Mouse (Mus musculus) liver, embryonic 14.5 days (tissue): ENCODE data around the gene Spata5. TPM values are rescaled to one million over a fixed set of nuclear protein-coding genes. Genes with fewer than 3 reads are reported as not detected.

Source experiments
- ATAC-seq: fragments of 200-750 bp; cut with Nextera tagmentation; 2 replicates; pipeline ENCODE4 v1.8.0; 2017; ENCODE audit warnings: moderate number of reproducible peaks, mild to moderate bottlenecking, moderate library complexity; ENCODE audit not compliant: insufficient read depth
- DNase-seq, 3 experiments: peaks; one replicate each; pipeline ENCODE4 v3.0.0-alpha.2; 2012 to 2013; ENCODE audit warnings: low read depth in 3 of 3, low spot score in 3 of 3
- H3K27ac ChIP-seq: fragments of 300-500 bp; sonication (generic); 2 replicates; pipeline ENCODE4 v1.5.1; 2014; ENCODE audit warnings: moderate library complexity, mild to moderate bottlenecking, control low read depth, inconsistent platforms
- H3K27me3 ChIP-seq: fragments of 300-500 bp; sonication (generic); 2 replicates; pipeline ENCODE4 v1.6.1; 2014; ENCODE audit warnings: mild to moderate bottlenecking, low read length, moderate library complexity; ENCODE audit not compliant: control insufficient read depth, insufficient read depth
- H3K36me3 ChIP-seq: fragments of 300-500 bp; sonication (generic); replicated peaks from 2 replicates; pipeline ENCODE4 v1.6.1; 2014; ENCODE audit warnings: low read depth; ENCODE audit not compliant: control insufficient read depth, insufficient read depth
- H3K4me1 ChIP-seq, 2 experiments: fragments of 200-500 bp in 1 of 2; fragments of 300-500 bp in 1 of 2; sonication (generic) in 1 of 2; replicated peaks; 2 replicates each; pipeline ENCODE4 v1.6.1; 2012 to 2014; ENCODE audit warnings: antibody characterized with exemption in 1 of 2, inconsistent platforms in 1 of 2, low read length in 1 of 2; ENCODE audit not compliant: control insufficient read depth in 2 of 2, insufficient read depth in 2 of 2
- H3K4me2 ChIP-seq: fragments of 300-500 bp; sonication (generic); 2 replicates; pipeline ENCODE4 v1.6.1; 2014; ENCODE audit warnings: low read depth, mild to moderate bottlenecking, control low read depth, moderate library complexity
- H3K4me3 ChIP-seq, 2 experiments: fragments of 200-500 bp in 1 of 2; fragments of 300-500 bp in 1 of 2; sonication (generic) in 1 of 2; 2 replicates each; pipeline ENCODE4 v1.5.1; 2012 to 2014; ENCODE audit warnings: low read depth in 2 of 2, low read length in 2 of 2, mild to moderate bottlenecking in 2 of 2, control low read depth in 1 of 2, inconsistent platforms in 1 of 2, moderate library complexity in 1 of 2; ENCODE audit not compliant: insufficient read depth in 1 of 2
- H3K9ac ChIP-seq: fragments of 300-500 bp; sonication (generic); replicated peaks from 2 replicates; pipeline ENCODE4 v1.6.1; 2014; ENCODE audit warnings: mild to moderate bottlenecking, control low read depth, moderate library complexity
- H3K9me3 ChIP-seq: fragments of 300-500 bp; sonication (generic); 2 replicates; pipeline ENCODE4 v1.6.1; 2016; ENCODE audit warnings: low read length, mixed read lengths; ENCODE audit not compliant: control insufficient read depth
- CTCF ChIP-seq: IDR thresholded peaks from 2 replicates; pipeline ENCODE4 v1.5.1; 2016; ENCODE audit warnings: antibody characterized with exemption, low read depth, control low read depth
- EP300 ChIP-seq: IDR thresholded peaks from 2 replicates; pipeline ENCODE4 v1.6.1; 2016; ENCODE audit warnings: antibody characterized with exemption, low read depth
- WGBS: fragments of 180-500 bp; shearing (Covaris S2); extraction: QIAGEN DNeasy Blood & Tissue Kit; methylation state at CpG from one replicate; pipeline ENCODE4 v1.1.7; 2014; ENCODE audit not compliant: insufficient replicate concordance; 5-methylcytosine and 5-hydroxymethylcytosine counted together
- polyA plus RNA-seq, 2 experiments: library from polyadenylated mRNA; depleted of rRNA in 1 of 2; stranded (reverse) in 1 of 2; unstranded in 1 of 2; fragments of >200 nt; fragmentation: Nextera tagmentation in 1 of 2; extraction: Ambion mirVana in 1 of 2; gene quantifications; 2 replicates each; pipeline versions ENCODE4 v1.2.1 to v1.2.3; 2012 to 2014

The Spata5 gene
- polyA plus RNA-seq, 2 experiments = 6.0 to 22.2 TPM

DNA sequence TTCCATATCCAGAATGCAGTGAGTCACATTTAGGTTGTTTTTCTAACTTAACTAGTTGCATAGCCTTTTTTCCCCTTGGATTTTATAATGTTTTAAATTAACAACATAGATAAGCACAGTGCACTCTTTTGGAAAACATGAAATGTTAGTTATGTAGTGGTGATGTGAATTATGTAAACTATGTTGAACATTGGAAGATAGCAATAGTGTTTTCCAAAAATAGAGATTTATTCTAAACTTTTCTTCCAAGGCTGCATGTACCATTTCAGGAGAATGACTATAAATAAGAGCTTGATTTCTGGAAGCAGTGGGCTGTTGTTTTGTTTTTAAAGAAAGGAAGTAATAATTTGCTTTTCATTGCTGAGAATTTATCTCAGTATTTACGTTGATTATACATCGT is 23.7 kb downstream of the Spata5 start:
- H3K27me3 ChIP-seq = no peaks in the 10 kb centered on the region
- H3K4me3 ChIP-seq = no peak overlapping the region
- H3K36me3 ChIP-seq = no peaks in the 10 kb centered on the region; the same call in 1 of the 2 replicates
- no peak overlapping the region for H3K9ac ChIP-seq
- H3K4me1 ChIP-seq = no peaks in the 10 kb centered on the region
- H3K27ac ChIP-seq = no peak overlapping the region
- no peaks in the 10 kb centered on the region for H3K9me3 ChIP-seq
- 83% methylated on average over 2 of the region's 2 CpGs for WGBS
- DNase-seq (no peak), ATAC-seq (no peak)
- TF ChIP-seq CTCF = no peak
- TF ChIP-seq EP300 = no peak
- H3K4me2 ChIP-seq = no peak overlapping the region

DNA sequence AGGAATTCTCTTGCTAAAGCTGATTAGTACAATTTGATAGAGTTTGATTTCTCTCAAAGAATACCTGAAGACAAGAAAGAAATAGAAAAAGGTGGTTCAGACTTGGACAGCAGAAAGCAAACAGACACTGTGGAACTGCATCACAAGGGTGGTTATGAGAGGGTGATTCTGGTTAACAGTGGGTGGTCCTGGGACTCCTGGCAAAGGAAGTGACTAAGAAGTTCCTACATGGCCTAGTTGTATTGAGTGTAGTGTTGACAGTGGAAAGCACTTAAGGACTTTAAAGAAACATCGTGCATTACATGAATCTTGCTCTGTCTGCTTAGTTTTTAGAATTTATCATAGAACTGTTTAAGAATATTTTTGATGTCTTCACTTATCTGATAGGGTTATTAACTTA is 36.3 kb downstream of the Spata5 start:
- no peak for DNase-seq
- H3K36me3 ChIP-seq = peaks cover 5% of the 10 kb centered on the region; the same call in 1 of the 2 replicates
- no peak overlapping the region for H3K4me2 ChIP-seq
- H3K9ac ChIP-seq = no peak overlapping the region
- no peaks in the 10 kb centered on the region for H3K9me3 ChIP-seq
- TF ChIP-seq CTCF (no peak), EP300 (no peak)
- no peak overlapping the region for H3K27ac ChIP-seq
- H3K4me1 ChIP-seq = no peaks in the 10 kb centered on the region
- H3K4me3 ChIP-seq = no peak overlapping the region
- H3K27me3 ChIP-seq = no peaks in the 10 kb centered on the region
- ATAC-seq = no peak
- 80% methylated on average over 1 of the region's 1 CpGs for WGBS

DNA sequence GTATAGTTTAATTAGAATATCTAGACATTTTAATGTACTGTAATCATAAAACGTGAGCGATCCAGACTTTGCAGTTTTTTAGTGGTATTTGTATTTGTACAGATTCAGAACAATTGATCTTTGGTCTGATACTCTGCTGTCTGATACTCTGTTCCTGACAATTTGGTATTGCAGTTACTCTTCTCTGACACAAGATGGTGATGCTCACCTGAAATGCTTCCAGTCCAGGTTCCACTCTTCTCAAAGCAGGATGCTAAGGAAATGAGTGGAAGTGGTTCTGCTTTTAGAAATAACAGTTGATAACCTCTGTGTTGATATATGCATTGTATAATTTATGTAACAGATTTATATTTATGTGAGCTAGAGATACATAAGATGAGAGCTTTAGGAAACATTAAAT is 48.5 kb downstream of the Spata5 start:
- Histone ChIP-seq H3K27ac (no peak overlapping the region), H3K9me3 (no peaks in the 10 kb centered on the region), H3K4me2 (no peak overlapping the region), H3K36me3 (no peaks in the 10 kb centered on the region; the same call in 1 of the 2 replicates), H3K4me3 (no peak overlapping the region), H3K27me3 (no peaks in the 10 kb centered on the region), H3K9ac (no peak overlapping the region), H3K4me1 (peaks cover 2% of the 10 kb centered on the region in 2 experiments; a peak in 2 of 4 replicates)
- WGBS = 77% methylated on average over 2 of the region's 2 CpGs
- DNase-seq (peak in 1 of 3 experiments; percentile 5), ATAC-seq (no peak)
- TF ChIP-seq EP300 (no peak), CTCF (peak; percentile 62)

DNA sequence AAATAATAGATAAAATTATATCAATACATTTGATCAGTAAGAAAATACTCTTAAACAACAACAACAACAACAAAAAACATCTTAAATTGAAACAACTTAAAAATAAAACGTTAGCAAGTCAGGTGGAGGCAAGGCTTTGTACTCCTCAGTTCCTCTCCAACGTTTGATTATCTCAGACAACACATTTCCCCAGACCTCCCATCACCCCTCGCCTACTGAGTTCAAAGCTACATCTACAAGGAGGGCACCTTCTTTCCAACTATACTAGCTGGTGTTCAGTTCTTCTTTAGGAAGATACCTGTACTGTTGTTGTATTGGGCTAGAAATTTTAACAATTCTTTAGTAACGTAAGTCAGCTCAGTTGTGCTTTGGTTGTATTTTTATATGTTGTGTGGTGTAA is 49.7 kb downstream of the Spata5 start:
- ATAC-seq = peak; percentile 65; the same call in 1 of the 2 replicates
- Histone ChIP-seq H3K36me3 (no peaks in the 10 kb centered on the region; the same call in 1 of the 2 replicates), H3K9me3 (no peaks in the 10 kb centered on the region), H3K4me1 (peaks cover 2% of the 10 kb centered on the region in 2 experiments; a peak in 2 of 4 replicates), H3K4me2 (no peak overlapping the region), H3K27me3 (no peaks in the 10 kb centered on the region), H3K4me3 (no peak overlapping the region), H3K9ac (no peak overlapping the region), H3K27ac (no peak overlapping the region)
- no peak for TF ChIP-seq CTCF
- TF ChIP-seq EP300 = peak; percentile 42
- peak in 2 of 3 experiments; percentile 15 to 25 for DNase-seq
- WGBS = 38% methylated on average over 4 of the region's 4 CpGs

DNA sequence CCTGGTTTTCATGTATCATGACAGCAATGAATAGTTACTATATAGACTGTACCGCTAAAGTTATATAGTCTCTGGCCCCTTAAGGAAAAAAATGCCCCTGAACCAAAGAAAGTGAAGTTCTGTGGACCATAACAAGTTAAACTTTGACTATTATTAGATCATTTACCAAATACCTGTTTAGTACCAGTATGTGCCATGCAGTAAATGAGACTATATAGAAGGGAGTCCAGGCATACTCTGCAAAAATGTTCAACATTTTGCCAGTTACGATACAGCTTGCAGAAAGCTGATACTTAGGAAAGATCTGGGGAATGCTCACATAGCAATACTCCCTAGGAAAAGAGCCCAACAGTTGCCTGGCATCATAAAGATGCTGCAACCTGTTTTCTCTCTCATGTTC is 51.2 kb downstream of the Spata5 start:
- peaks cover 2% of the 10 kb centered on the region in 2 experiments; a peak in 2 of 4 replicates for H3K4me1 ChIP-seq
- ATAC-seq (no peak), DNase-seq (no peak)
- H3K4me2 ChIP-seq = no peak overlapping the region
- no peak overlapping the region for H3K4me3 ChIP-seq
- no peak for TF ChIP-seq EP300
- TF ChIP-seq CTCF = no peak
- H3K9ac ChIP-seq = no peak overlapping the region
- no peaks in the 10 kb centered on the region for H3K36me3 ChIP-seq
- no peaks in the 10 kb centered on the region for H3K9me3 ChIP-seq
- 92% methylated on average over 2 of the region's 2 CpGs for WGBS
- no peaks in the 10 kb centered on the region for H3K27me3 ChIP-seq
- H3K27ac ChIP-seq = no peak overlapping the region

DNA sequence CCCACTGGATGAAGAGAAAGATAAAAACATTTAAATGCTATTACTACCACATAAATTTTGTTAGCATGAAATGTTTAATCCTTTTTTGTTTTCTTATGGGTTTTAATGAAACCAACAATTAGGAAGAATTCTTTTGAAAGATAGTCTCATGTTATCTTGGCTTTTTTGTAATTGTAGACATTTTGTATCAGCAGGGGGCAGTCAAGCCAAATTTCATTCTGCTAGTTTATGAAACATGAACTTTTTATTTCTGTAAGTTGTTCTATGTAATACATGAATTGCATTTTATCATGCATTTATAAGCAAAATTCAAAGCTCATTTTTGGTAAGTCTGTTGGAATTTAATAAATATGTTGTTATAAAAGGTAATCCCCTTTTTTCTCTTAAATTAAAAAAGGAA is 52.8 kb downstream of the Spata5 start:
- H3K36me3 ChIP-seq = no peaks in the 10 kb centered on the region
- DNase-seq (peak in 1 of 3 experiments; percentile 23), ATAC-seq (no peak)
- TF ChIP-seq CTCF (peak; percentile 43; the same call in 1 of the 2 replicates), EP300 (no peak)
- H3K9me3 ChIP-seq = no peaks in the 10 kb centered on the region
- H3K4me3 ChIP-seq = no peak overlapping the region
- peaks cover 2% of the 10 kb centered on the region in 2 experiments; a peak in 2 of 4 replicates for H3K4me1 ChIP-seq
- H3K9ac ChIP-seq = no peak overlapping the region
- no peak overlapping the region for H3K4me2 ChIP-seq
- H3K27me3 ChIP-seq = no peaks in the 10 kb centered on the region
- H3K27ac ChIP-seq = no peak overlapping the region
